Mouse (Mus musculus): ENCODE measurements around the gene Myo5c. TPM values are rescaled to one million over a fixed set of nuclear protein-coding genes. Genes with fewer than 3 reads are reported as not detected.

The Myo5c gene
- total and polyA plus RNA-seq, 3 experiments = 0.13 TPM; not detected in 2

DNA sequence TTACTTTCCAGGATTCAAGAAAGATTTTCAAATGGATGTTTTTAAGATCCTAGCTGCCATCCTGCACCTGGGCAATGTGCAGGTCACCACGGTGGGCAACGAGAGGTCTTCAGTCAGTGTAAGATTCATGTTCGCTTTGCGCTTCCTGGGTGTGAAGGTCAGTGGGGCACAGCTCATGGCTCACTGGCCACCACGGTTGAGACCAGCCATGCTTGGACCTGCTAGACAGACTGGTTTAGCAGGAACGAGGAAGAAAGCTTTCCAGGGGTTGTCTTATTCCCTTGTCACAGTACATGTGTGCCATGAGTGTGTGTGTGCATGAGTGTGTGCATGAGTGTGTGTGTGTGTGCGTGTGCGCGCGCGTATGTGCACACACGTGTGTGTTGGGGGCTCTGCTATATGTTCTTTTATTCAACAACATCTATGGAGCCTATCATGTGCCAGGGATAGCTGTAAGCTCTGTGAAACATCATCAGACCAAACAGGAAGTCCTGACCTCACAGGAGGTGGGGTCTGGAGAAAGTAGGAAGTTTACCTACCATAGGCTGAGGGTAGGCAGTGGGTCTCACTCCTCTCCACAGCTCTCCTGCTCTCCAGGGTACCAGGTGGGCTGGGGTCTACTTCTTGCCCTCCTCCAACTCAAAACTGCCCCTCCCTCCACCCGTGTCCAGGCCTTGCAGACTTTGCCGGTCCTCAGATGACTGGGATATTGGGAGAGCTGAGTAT, 24.2 kb downstream of the Myo5c start:
- Histone ChIP-seq H3K27ac (ENCODE audit: control insufficient read depth, low read depth, low read length) (no peak overlapping the region), H3K27me3 (ENCODE audit: control insufficient read depth in 1 of 2, insufficient read depth in 2 of 2, low read length in 2 of 2) (no peaks in the 10 kb centered on the region), H3K4me3 (ENCODE audit: control insufficient read depth in 1 of 2, insufficient read depth in 1 of 2, low read depth in 2 of 2, low read length in 2 of 2) (no peak overlapping the region), H3K9me3 (replicated peaks; ENCODE audit: insufficient read depth, low read length) (no peaks in the 10 kb centered on the region), H3K79me2 (ENCODE audit: control insufficient read depth, insufficient read depth, low read length, poor library complexity) (no peaks in the 10 kb centered on the region), H3K9ac (ENCODE audit: control insufficient read depth, low read depth, low read length, poor library complexity, severe bottlenecking) (no peak overlapping the region), H3K36me3 (ENCODE audit: control insufficient read depth in 1 of 2, insufficient read depth in 2 of 2, low read length in 2 of 2) (no peaks in the 10 kb centered on the region), H3K4me1 (ENCODE audit: control insufficient read depth in 1 of 2, insufficient read depth in 2 of 2, low read length in 2 of 2) (peaks cover 0 to 7% of the 10 kb centered on the region in 2 experiments; a peak in 2 of 4 replicates)
- TF ChIP-seq ELF1 (IDR thresholded peaks at IDR 0.05; ENCODE audit: low read depth, low read length) (peak; percentile 72), KAT2A (conservative IDR thresholded peaks at IDR 0.05; ENCODE audit: low read depth, low read length) (no peak), POLR2A (IDR thresholded peaks at IDR 0.05; ENCODE audit: control insufficient read depth in 1 of 2, insufficient read depth in 1 of 2, low read depth in 1 of 2, low read length in 2 of 2, poor library complexity in 1 of 2) (peak in 1 of 2 experiments; percentile 55; a peak in 2 of 4 replicates)
- peak; percentile 65 for DNase-seq (ENCODE audit: low read depth, low spot score)

- peaks cover 0 to 15% of the 10 kb centered on the region in 2 experiments; a peak in 2 of 4 replicates for H3K36me3 ChIP-seq (ENCODE audit: control insufficient read depth in 1 of 2, insufficient read depth in 2 of 2, low read length in 2 of 2)
- H3K9ac ChIP-seq (ENCODE audit: control insufficient read depth, low read depth, low read length, poor library complexity, severe bottlenecking) = no peak overlapping the region
- no peak for TF ChIP-seq NELFE (IDR thresholded peaks at IDR 0.05; ENCODE audit: low read depth, low read length)
- no peak for TF ChIP-seq SMC3 (IDR thresholded peaks at IDR 0.05; ENCODE audit: low read depth, low read length)
- no peak for TF ChIP-seq ZMIZ1 (IDR thresholded peaks at IDR 0.05; ENCODE audit: low read depth, low read length)
- no peak for TF ChIP-seq POLR2A (IDR thresholded peaks at IDR 0.05; ENCODE audit: control insufficient read depth in 1 of 2, insufficient read depth in 1 of 2, low read depth in 1 of 2, low read length in 2 of 2, poor library complexity in 1 of 2)
- TF ChIP-seq MYB (IDR thresholded peaks at IDR 0.05; ENCODE audit: low read depth, low read length) = no peak
- no peak for TF ChIP-seq UBTF (IDR thresholded peaks at IDR 0.05; ENCODE audit: borderline replicate concordance, insufficient read depth, low read depth, low read length)
- H3K79me2 ChIP-seq (ENCODE audit: control insufficient read depth, insufficient read depth, low read length, poor library complexity) = no peaks in the 10 kb centered on the region
- no peak for DNase-seq (ENCODE audit: low read depth, low spot score)
- no peak overlapping the region for H3K4me3 ChIP-seq (ENCODE audit: control insufficient read depth in 1 of 2, insufficient read depth in 1 of 2, low read depth in 2 of 2, low read length in 2 of 2)
- no peaks in the 10 kb centered on the region for H3K27me3 ChIP-seq (ENCODE audit: control insufficient read depth in 1 of 2, insufficient read depth in 2 of 2, low read length in 2 of 2)
- peaks cover 4 to 25% of the 10 kb centered on the region in 2 experiments for H3K4me1 ChIP-seq (ENCODE audit: control insufficient read depth in 1 of 2, insufficient read depth in 2 of 2, low read length in 2 of 2)
- H3K9me3 ChIP-seq (replicated peaks; ENCODE audit: insufficient read depth, low read length) = no peaks in the 10 kb centered on the region
- H3K27ac ChIP-seq (ENCODE audit: control insufficient read depth, low read depth, low read length) = no peak overlapping the region
These were observed 27.0 kb downstream of the Myo5c start for GRCm38 (mm10) chr9:75258792-75259191.

- H3K36me3 ChIP-seq (ENCODE audit: control insufficient read depth in 1 of 2, insufficient read depth in 2 of 2, low read length in 2 of 2) = peaks cover 0 to 18% of the 10 kb centered on the region in 2 experiments; a peak in 2 of 4 replicates
- no peak overlapping the region for H3K27ac ChIP-seq (ENCODE audit: control insufficient read depth, low read depth, low read length)
- H3K9ac ChIP-seq (ENCODE audit: control insufficient read depth, low read depth, low read length, poor library complexity, severe bottlenecking) = no peak overlapping the region
- no peaks in the 10 kb centered on the region for H3K79me2 ChIP-seq (ENCODE audit: control insufficient read depth, insufficient read depth, low read length, poor library complexity)
- peak; percentile 69 for DNase-seq (ENCODE audit: low read depth, low spot score)
- no peaks in the 10 kb centered on the region for H3K27me3 ChIP-seq (ENCODE audit: control insufficient read depth in 1 of 2, insufficient read depth in 2 of 2, low read length in 2 of 2)
- no peaks in the 10 kb centered on the region for H3K9me3 ChIP-seq (replicated peaks; ENCODE audit: insufficient read depth, low read length)
- H3K4me1 ChIP-seq (ENCODE audit: control insufficient read depth in 1 of 2, insufficient read depth in 2 of 2, low read length in 2 of 2) = peaks cover 4 to 29% of the 10 kb centered on the region in 2 experiments
- TF ChIP-seq POLR2AphosphoS5 (IDR thresholded peaks at IDR 0.05; ENCODE audit: borderline replicate concordance, low read depth, low read length) (no peak), CTCF (IDR thresholded peaks at IDR 0.05 in 2 of 3, conservative IDR thresholded peaks at IDR 0.05 in 1 of 3; ENCODE audit: control insufficient read depth in 1 of 3, insufficient read depth in 1 of 3, low read depth in 2 of 3, low read length in 3 of 3, poor library complexity in 1 of 3, severe bottlenecking in 1 of 3) (peak; percentile 22 to 72 (median 58); a peak in 4 of 6 replicates), ZNF384 (IDR thresholded peaks at IDR 0.05; ENCODE audit: low read depth, low read length) (no peak), EP300 (IDR thresholded peaks at IDR 0.05; ENCODE audit: low read depth in 1 of 2, low read length in 2 of 2) (no peak), CHD1 (IDR thresholded peaks at IDR 0.05; ENCODE audit: low read depth, low read length) (no peak), MYB (IDR thresholded peaks at IDR 0.05; ENCODE audit: low read depth, low read length) (no peak), RAD21 (IDR thresholded peaks at IDR 0.05; ENCODE audit: low read depth, low read length) (peak; percentile 31), SIN3A (IDR thresholded peaks at IDR 0.05; ENCODE audit: low read length) (no peak), ZC3H11A (IDR thresholded peaks at IDR 0.05; ENCODE audit: low read depth, low read length) (no peak), ZMIZ1 (IDR thresholded peaks at IDR 0.05; ENCODE audit: low read depth, low read length) (no peak), USF2 (IDR thresholded peaks at IDR 0.05; ENCODE audit: borderline replicate concordance in 1 of 2, insufficient read depth in 1 of 2, low read depth in 1 of 2, low read length in 2 of 2) (no peak), SMC3 (IDR thresholded peaks at IDR 0.05; ENCODE audit: low read depth, low read length) (peak; percentile 31; the same call in 1 of the 2 replicates)
- no peak overlapping the region for H3K4me3 ChIP-seq (ENCODE audit: control insufficient read depth in 1 of 2, insufficient read depth in 1 of 2, low read depth in 2 of 2, low read length in 2 of 2)
These were observed 27.8 kb downstream of the Myo5c start for GRCm38 (mm10) chr9:75259656-75260055.

All from MEL (cell line).